Mouse (Mus musculus) testis, postnatal 14 days (tissue): Measurements from ENCODE around the gene Gm49425.
A peak's percentile ranks its signal among the peaks of the same experiment; 100 is the strongest.

Experiments used
- DNase-seq: peaks from one replicate; pipeline ENCODE4 v3.0.0; 2021; ENCODE audit warnings: low spot score

The Gm49425 gene

DNA sequence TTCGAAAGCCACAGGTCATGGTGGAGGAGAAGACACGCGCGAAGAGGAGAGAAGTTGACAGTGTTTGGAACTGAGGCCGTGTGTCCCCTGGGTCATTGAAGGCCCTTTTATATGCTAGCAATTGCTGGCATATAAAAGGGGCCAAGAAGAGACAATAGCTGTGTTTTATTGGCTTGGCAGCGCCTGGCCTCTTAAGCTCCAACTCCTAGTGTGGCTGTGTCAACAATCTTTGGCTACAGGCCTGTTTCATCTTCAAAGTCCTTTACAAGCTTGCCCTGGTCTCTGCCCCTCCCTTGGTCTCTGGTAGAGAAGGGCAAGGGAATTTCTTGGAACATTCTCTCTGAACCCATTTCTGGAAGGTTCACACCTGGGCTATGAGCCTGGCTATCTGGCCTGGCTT lies 25.6 kb downstream of the Gm49425 start, which contains the start of gene Krt83:
Gene Krt83, minus strand, starts transcription at position 82 of the 400 bp plus-strand sequence.
- DNase-seq: no peak

DNA sequence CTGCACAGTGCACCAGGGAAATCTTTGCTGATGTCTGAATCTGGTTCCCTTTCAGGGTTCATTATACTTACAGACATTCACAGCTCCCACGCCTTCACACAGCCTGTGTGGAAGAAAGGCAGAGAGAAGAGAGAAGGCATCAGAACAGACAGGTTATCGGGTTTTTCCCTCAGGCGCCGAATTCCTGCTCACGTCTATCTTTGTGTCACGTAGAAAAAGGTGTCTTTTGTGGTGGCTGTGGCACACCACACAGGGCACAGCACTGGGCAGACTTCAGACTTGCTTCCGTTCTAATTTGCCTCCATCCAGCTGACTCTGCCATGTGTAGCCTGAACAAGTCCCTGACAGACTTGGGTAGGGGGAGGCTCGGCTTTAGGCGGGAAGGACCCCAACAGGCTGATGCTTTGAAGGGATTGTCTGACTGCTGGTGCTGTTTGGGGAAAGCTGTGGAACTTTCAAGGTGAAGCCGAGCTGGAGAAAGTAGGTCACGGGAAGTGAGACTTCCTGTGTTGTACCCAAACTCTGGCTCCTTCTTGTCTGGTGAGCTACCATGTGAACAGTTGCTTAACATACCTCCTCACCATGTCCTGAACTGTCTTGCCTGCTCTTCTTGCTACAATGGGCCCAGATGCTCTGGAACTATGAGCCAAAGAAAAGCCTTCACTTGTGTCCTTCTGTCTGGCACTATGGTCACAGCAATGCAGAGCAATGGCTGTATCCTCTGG lies 31.0 kb downstream of the Gm49425 start:
- DNase-seq: no peak

- no peak for DNase-seq
Measured at GRCm38 (mm10) chr15:101484939-101485338, 32.1 kb downstream of the Gm49425 start.

- DNase-seq: no peak
Measured at GRCm38 (mm10) chr15:101483646-101484045, 33.4 kb downstream of the Gm49425 start.

DNA sequence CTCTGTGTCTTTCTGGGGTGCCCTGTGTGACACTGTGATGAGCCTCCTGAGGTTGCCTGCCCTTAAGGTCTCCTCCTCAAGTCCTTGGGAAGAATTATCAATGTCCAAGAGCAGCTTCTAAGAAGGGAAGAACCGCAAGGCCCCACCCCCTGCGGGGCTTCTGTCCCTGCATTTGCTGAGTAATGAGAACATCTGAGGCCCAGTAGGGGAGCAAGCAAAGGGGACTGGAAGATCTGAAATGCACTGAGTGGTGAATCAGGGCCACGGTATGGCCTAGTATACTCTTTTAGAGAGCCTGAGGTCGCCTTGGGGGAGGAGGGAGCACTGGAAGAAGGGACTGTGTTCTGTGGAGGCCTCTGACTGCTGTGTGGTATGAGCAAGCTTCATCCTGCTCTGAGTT lies 35.0 kb downstream of the Gm49425 start:
- DNase-seq: no peak

- DNase-seq: no peak
Measured at GRCm38 (mm10) chr15:101479666-101480060, 37.4 kb downstream of the Gm49425 start.

DNA sequence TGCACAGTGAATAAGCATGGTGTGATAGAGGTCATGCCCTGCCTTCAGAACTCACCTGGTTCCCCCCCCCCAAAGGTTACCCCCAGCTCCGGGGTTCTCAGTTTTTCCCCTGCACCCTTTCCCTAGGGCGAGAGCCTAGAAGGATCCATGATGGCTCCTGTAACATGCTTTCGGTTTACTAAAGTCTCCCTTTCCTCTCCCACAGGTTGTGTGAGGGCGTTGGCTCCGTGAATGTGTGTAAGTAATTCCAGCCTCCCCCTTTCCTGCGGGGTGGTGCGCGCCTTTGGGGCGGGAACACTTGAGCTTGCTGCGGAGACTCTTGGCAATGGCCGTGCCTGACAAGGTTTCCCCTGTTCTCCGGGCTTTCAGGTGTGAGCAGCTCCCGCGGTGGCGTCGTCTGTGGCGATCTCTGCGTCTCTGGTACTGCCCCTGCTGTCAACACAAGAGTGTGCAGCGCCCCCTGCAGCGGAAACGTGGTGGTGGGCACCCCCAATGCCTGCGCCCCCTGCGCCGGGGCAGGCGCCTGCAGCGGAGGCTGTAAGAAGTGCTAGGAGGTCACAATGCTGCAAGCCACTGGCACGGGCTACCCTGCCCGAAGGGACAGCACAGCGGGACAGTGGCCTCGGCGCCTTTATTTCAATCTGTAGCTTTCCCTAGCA lies 37.9 kb downstream of the Gm49425 start:
- DNase-seq: peak; percentile 71

DNA sequence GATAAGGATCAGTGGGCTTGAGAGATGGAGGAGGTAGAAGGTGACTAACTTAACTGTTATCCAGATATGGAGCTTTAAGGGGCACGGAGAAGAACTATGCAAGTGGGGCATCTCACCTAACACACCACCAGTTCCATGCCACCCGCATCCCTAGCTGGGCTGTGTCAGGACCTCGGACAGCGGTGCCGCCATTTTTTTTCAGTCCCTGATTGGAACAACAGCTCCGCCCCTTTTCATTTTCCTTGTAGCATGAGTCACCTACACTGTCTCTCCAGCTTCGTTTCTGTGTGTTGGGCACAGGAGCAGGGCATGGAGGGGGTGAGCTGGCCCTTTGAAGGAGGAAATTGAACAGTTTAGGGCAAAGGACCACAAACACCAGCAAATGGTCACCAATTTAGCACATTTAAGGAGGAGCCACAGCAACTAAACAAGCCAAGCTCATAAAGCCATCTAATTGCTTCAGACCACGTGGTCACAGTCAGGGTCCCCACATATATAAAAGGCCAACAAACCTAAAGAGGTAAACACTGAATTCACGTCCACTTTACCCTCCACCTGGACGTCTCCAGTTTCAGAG lies 44.0 kb downstream of the Gm49425 start, which contains the start of gene Krt86:
Gene Krt86, plus strand, starts transcription at position 527 of the 577 bp plus-strand sequence.
- no peak for DNase-seq

DNA sequence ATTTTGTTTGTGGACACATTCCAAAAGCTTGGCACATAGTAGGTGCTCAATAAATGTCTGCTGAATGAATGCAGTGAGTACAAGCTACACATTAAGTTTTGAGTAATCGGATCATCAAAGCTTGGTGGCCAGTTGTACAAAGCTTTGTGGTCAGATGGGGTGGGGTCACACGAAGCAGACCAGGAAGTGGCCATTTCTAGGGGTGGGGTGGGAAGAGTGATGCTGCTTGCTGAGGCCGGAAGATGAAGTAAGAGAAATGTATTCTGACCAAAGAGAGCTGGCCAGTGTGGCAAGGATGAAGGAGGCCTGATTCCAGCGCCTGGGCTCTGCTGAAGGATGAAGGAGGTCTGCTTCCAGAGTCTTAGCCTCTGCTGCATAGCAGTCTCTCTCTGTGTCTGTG lies 48.0 kb downstream of the Gm49425 start:
- DNase-seq: no peak
